Mouse (Mus musculus) adrenal gland, adult 18-20 months (tissue): ENCODE results near the gene Fyco1. TPM values are rescaled to one million over a fixed set of nuclear protein-coding genes. Genes with fewer than 3 reads are reported as not detected.
"Not testable (repeated sequence)": the region's sequence is repeated elsewhere in the genome, so short reads cannot be mapped to it uniquely, and the experiment has no call there.

Source experiments
- DNase-seq, 2 experiments: peaks; one replicate each; pipeline ENCODE4 v3.0.0; 2021 to 2022; ENCODE audit warnings: low spot score in 2 of 2
- total RNA-seq, 2 experiments: library from RNA; stranded (reverse); gene quantifications; 1 replicate in 1 of 2; 2 replicates in 1 of 2; pipeline ENCODE4 v1.2.3; 2021

Gene Fyco1
- total RNA-seq, 2 experiments from 2014 or later, result 32.1 to 40.9 TPM

DNA sequence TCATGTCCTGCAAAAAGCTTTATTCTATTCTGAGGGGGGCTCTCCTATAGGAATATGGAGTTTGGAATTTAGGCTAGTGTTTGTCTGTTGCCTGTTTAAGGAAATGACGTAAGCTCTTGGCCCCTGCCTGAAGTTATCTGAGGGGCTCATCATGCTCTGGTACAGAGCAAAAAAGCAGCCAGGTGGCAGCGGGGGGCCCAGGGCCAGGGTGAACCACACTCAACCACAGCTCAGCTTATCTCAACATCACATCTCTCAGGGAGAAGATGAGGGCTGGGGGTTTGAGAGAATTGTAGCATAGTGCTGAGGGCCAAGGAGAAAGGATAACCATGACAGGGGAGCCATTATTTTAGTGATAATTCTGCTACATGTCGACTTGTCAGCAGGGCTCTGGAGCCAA lies 94.9 kb downstream of the Fyco1 start:
- DNase-seq, result no peak

DNA sequence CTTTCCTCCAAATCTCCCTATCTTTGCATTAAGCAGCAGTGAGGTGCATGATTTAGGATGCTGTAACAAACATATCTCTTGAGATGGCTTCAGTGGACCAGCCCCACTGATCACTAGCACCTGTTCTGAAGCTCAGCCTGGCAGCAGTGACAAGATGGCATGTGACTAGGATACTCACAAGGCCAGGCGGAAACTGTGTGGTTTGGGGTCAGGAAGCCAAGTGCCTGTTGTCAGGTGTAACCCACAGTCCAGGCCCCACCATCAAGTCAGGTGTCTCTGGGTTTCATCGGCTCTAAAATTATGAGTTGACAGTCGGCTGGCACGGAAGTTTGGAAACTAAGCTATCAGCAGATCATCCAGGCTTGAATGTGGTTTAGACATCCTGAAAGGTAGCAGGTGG lies 97.4 kb downstream of the Fyco1 start:
- DNase-seq, result no peak

DNA sequence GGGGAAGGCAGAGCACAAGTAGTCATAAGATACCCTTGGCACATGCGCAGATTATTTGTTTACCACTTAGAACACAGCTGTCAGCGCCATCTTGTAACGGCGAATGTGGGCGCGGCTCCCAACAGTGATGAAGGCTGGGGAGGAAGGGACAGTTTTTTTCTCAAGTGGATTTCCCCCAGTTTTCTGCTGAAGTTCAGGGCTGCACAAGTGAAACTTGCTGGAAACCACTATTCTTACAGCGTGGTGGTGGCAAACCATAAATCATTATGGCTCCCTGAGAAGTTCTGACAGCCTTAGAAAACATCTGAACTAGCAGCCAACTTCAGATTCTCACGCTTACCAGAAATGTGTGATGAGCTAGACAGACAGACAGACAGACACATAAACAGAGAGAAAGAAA lies 102.0 kb downstream of the Fyco1 start:
- not testable (repeated sequence) for DNase-seq

DNA sequence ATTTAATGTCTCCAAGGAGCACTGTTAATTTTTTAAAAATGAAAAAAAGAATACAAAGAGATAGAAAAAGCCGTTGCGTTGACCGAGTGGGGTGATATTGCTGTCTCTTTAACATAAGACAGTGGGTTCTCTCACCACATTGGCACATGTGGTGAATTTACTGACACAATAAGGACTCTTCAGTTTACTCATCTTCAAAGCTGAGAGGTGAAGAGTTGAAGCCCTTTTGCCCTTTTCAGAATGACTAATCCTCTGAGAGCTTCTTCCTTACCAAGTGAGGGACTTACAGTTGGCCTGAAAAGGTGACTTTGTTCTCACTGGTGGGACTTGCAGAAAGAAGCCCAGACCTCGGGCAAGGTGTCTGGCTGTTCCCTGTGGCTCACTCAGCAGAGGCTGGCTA lies 110.9 kb downstream of the Fyco1 start:
- no peak for DNase-seq

Other genes starting within 250 kb of the Fyco1 start
- gene Slc6a20b, start 219.3 kb downstream of the Fyco1 start, total RNA-seq, result under 1 TPM in 1 of 2 experiments, not detected in 1; 0.13 TPM
- under 1 TPM in 1 of 2 experiments, not detected in 1; 0.16 TPM for gene Ccr9, start 173.5 kb downstream of the Fyco1 start, total RNA-seq
- gene Slc6a20a, start 173.0 kb downstream of the Fyco1 start, total RNA-seq, result under 1 TPM; 0.10 to 0.17 TPM
- 10 to 100 TPM; 41.3 to 43.6 TPM for gene Lztfl1, start 134.2 kb downstream of the Fyco1 start, total RNA-seq
- under 1 TPM; 0.20 to 0.70 TPM for gene Cxcr6, start 45.4 kb downstream of the Fyco1 start, total RNA-seq
- gene Xcr1, start 10.1 kb upstream of the Fyco1 start, total RNA-seq, result under 1 TPM; 0.07 to 0.22 TPM
- 1 to 10 TPM; 1.1 to 1.7 TPM for gene Ccr1, start 116.8 kb upstream of the Fyco1 start, total RNA-seq
- gene Ccr1l1, start 126.5 kb upstream of the Fyco1 start, total RNA-seq, result not detected
- gene Ccr3, start 170.1 kb upstream of the Fyco1 start, total RNA-seq, result not detected